Mouse (Mus musculus) spleen, postnatal 36 days (tissue): ENCODE data around the gene Hipk2.

Experiments used
- DNase-seq, 2 experiments: peaks; one replicate each; pipeline ENCODE4 v3.0.0; 2022; ENCODE audit warnings: low spot score in 2 of 2, mixed read lengths in 1 of 2

Hipk2 gene

DNA sequence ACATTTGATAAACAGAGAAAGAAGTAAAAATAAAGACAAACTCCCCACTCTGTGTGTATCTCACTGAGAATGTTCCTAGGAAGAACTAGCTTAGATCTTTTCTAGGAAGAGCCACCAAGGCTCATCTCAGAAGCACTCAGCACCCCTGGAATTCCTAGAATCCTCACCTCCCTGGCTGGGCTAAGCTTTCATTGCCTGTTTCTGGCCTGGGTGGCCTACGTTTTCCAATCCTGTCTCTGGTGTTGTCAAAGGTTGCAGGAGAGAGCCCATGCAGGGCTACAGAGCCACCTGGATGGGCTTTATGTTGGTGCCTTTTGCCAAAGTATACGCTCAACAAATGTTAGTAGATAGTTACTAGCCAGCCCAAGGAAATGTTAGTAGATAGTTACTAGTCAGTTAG is 120.0 kb downstream of the Hipk2 start:
- no peak for DNase-seq

DNA sequence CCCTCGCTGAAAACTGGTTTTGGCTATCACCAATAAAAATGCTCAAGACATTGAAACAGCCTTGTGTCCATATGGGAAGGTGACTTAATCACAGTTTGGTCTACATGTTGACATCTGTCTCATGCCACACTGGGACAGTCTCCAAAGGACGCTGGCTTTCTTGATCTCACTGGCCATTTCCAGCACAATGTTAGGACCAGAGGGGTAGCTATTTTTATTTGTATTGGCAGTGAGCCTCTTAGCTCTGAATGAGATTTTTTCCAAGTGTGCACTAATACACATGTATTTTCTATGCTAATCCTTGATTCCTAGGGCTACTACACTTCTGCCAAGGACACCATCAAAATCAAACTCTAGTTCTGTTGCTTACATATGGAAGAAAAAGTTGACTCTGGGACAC is 120.8 kb downstream of the Hipk2 start:
- DNase-seq, result no peak

DNA sequence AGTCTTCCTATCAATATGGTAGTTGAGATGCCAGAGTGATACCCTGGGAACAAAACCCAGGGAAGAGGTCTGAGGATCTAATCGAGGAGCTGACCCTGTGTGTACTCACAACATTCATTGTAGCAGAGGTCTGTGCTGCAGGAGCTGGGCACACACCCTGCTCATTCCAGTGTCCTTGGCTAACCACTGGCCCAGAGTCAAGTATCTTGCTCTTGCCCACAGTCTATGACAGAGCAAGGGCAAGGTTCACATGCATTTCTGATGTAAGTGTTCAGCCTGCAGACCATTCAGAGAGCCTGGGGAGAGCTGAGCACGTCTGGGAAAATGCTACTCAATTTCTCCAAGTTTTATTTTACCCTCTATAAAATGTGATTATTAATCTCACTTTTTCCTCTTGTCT is 122.2 kb downstream of the Hipk2 start:
- DNase-seq, result no peak

DNA sequence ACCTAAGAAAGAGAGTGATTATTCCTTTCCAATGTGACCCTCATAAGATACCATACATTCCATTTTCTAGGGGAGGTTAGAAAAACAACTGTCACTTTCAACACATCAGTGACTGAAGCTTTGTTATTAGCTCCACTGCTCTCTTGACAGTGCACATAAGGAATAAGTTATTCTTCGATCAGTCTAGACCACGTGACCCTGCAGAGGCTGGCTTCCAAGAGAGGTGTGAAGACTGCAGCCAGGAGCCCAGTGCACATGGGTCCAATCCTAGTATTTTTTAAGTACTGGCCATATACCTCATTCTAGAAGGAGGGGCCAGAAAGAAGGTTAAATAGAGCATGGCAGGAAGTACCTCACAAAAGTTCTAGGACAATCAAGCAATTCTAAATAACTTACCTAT is 122.9 kb downstream of the Hipk2 start:
- no peak for DNase-seq

DNA sequence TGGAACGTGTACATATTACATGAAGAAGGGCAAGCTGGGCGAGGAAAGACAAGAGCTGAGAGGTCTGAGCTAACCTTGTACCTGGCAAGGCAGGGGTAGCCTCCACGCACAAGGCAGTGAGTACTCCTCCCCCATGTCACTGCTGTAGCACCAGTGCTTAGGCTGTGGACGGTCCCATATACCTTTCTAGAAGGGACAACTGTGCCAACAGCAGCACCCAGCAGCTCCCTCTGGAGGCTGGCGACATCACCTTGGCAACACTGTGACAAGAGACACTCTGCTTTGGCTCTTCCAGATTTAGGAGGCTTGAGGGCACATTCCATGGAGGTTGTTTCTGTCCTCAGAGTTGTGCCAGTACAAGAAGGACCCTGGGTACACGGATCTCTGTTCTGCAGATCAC is 123.5 kb downstream of the Hipk2 start:
- DNase-seq, result no peak

DNA sequence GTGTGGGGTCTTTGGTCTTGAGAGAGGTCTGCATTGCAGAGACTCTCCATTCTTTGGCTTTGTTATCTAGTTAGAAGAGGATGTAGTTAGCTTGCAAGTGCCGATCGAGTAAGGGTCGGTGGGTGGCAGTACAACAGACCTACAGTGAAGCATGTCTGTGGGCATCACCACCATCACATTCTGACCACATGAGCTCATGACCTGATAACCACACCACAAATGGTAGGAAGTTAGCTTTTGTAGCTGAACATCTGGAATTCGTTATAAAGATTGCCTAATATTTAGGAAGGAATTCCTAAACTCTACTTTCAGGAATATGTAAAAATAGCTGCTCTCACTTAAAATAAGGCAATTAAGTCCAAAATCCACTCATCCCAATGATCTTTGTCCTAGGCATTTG is 127.9 kb downstream of the Hipk2 start:
- DNase-seq, result no peak

DNA sequence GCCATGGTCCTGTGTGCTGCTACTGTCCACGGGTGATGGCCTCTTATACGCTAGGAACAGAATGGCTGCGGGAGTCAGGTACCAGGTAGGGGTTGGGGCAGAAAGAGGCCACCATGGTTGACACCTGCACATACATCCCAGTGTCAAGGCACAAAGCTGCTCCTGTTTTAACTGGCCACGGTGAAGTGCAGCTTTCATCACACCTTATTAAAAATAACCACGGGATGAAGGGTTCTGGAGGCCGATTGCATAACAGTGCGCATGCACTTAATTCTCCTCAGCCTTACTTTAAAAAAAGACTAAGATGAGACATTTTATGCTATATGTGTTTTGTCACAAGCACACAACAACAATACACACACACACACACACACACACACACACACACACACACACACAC is 132.6 kb downstream of the Hipk2 start:
- DNase-seq, result no peak

DNA sequence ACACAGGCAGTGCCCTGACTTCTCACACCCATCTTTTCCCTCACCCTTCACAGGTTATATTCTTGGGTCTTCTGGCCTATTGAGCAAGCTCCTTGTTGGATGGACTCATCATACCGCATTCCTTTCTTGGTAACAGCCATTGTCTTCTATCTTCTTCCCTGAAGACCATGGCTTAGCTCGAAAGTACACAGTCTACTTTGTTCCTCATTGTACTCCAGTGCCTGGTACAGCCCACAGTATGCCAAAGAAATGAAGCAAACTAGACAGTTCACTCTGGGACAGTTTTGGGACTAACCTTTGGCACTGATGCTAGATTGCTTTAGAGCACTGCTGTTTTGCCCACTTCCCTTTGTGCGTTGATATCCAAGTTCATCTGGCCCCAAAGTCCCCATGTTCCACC is 133.5 kb downstream of the Hipk2 start:
- no peak for DNase-seq

DNA sequence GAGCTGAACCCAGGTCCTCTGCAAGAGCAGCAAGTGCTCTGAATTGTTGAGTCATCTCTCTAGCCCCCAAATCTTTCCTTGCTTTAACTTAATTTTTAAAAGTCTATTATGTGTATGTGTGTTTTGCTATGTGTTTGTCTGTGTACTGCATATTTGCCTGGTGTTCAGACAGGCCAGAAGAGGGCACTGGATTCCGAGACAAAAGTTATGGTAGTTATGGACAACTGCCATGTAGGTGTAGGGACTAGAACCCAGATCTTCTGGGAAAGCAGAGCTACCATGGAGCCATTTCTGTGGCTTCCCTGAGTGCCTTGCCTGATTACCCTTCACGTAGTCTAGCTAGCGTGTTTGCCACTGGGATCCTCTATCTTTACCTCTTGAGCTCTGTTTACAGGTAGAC is 134.9 kb downstream of the Hipk2 start:
- DNase-seq, result no peak

DNA sequence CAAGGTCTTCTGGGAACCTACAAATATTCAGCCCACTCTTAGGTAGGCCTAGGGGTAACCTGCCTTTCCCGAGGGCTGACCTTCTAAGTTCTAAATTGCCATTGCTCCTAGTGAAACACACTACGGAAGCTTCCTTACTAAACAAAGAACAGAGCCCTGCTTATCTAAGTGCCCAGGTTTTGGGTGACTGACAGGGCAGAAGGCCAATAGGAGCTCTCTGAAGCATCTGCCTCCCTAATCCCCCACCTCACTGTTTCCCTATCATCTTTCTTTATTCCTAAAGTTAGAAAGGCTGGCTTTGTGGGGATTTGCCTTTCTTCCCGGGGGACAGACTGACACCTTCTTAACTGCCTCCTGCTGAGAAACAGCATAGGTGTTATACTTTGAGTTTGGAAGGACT is 136.7 kb downstream of the Hipk2 start:
- no peak for DNase-seq

DNA sequence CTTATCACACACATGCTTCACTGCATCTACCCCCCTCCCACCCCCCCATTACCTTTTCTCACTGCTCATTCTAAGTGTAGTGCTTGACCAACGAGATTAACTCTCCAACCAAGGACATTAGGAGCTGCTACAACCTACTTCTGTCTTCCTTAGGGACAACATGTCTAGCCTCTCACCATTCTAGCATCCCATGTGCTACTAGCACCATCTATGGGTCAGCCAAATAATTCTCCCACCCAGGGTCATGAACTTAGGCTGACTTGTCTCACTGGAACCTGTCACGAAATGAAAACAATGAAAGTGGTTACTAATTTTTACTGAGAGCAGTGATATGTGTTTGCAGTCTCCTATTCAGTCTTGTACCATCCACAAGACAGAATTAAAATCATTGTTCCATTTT is 138.2 kb downstream of the Hipk2 start:
- peak; percentile 34 to 46 for DNase-seq

DNA sequence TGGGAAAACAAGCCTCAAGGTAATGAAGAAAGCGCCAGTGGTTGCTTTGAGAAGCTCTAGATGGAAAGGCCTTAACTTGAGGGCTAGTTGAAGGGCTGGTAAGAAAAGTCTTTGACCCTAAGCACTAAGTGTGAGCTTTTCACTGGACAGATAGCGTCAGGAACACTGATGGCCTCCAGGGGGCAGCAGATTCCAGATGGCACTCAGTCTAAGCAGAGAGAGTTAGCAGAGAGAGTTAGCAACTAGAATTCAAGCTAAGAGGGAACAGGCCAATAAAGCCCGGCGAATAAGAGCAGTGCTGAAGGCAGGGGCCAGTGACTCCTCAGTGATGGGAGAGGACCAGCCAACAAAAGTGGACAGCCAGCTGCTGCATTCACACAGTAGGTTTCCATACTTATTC is 139.7 kb downstream of the Hipk2 start:
- peak; percentile 65 to 74 for DNase-seq

DNA sequence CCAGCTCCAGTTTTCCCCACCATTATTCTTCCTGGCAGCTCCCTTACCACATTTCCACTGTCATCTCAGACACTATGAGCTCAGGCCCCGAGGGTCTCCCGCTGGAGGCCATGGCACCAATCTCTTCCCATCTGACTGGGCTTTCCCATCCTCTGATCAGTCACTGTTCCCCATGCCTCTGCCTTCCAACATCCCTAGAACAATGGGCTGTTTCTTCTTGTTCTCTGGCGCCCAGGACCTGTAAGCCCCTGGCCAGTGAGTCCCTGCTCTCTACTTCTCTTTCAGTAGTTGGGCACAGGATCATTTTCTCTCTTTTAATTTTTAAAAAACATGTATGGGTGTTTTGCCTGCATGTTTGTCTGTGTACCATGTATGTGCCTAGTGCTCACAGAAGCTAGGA is 143.3 kb downstream of the Hipk2 start:
- no peak for DNase-seq

DNA sequence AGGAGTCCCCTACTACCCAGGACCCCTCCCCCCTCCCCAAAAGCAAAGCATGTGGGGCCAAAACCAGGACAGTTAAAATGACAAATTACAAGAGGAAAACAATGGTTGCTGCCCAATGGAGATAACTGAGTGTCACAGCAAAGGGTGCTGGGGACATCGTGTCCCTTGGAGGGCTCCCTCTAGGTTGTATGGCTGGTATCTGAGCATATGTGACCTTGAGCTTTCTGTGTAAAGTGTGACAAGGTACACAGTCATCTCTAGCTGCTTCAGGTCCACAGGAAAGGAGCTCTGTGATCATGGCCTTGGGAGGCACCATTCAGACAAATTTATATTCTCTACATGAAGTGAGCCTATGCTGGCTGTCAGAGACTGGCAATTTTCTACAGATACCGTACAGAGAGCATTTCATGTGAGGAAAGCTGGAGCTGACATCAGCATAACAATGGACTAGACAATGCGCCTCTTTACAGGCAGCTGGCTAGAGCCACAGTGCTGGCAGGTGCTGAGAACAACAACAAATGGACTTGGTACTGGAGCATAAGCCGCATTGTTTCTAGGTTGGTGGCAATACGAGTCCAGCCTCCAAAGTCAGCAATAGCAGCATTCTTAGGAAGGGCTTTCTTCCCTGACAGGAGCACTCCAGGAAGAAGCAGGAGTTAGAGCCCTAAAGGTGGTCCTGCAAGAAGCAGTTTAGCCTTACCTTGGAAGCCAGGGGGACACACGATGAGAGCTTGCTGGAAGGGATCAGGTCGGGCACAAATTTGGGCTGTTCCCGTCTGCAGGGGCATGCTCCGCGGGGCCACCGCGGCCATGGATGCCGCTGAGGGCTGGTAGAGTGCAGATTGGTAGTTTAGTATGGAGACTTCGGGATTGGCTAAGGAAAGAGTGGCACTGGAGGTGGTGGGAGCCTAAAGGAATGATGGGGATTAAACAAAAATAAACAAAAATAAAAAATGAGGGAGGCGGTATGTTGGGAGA is 145.5 kb downstream of the Hipk2 start:
- no peak for DNase-seq

DNA sequence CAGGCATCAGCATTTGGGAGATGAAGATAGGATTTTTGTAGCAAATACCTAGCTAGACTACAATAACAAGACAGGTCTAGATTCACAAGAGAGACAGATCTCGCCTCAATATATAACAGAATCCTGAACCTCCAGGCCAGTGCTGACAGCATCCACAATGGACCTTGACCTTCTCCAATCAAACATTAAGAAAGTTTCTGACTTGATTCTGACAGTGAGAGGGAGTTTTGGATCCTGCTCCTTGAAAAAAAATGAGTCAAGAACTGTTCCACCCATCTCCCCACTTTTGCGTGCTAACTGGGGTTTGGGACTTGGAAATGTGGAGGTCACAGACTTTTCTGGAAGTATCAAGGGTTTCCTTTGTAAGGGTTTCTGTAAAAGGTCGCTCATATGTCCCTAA is 150.4 kb downstream of the Hipk2 start:
- no peak for DNase-seq

DNA sequence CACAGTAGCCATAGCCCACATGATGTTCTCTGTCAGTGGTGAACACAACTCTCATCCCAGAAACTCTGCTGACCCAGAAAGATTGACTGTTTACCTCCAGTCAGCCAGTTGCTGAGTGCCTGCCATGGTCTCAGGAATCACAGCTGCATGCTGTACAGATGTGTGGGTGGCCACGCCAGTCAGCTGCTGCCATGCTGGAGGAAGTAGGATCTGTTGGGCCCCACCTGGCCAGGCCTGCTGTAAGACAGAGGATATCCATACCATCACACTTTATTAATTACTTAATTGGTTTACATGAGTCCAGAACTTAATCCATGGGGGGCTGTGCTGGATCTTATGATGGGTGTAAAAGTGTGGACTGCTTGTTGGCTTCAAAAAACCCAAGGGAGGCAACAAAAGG is 154.6 kb downstream of the Hipk2 start:
- DNase-seq, result peak; percentile 46 to 61

DNA sequence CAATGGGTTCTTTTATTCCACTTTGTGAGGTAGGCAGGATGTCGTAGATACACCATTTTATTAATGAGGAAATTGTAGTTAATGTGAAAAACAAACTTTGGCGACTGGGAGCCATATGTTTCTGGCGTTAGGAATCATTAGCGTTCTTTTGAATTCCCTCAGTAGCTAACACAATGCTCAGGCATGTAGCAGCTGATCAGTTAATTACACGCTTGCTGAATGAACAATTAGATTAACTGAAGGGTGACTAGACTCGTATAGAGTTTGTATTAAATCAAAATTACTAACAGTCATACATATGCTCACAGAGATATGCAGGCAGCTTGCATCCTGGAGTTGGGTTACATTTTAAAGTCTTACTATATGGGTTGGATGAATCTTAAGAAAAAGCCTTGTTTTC is 156.7 kb downstream of the Hipk2 start:
- no peak for DNase-seq

DNA sequence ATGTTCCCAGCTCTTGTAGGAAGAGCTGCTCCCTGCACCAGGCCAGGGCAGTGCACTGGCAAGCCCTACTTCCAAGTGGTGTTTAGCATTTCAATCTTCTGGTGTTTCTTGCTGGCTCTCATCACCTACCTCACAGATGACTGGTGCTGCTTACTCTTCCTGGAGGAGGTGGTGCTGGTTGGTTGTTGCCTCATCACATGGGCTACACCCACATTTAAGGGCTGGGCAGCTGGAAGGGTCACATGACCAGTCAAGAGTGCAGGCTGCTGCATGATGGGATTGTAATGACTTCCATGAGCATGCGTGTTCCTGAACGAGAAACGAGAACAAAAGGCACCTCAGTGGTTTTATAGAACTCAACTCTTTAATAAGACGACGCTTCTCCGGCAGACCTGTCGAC is 157.3 kb downstream of the Hipk2 start:
- no peak for DNase-seq

DNA sequence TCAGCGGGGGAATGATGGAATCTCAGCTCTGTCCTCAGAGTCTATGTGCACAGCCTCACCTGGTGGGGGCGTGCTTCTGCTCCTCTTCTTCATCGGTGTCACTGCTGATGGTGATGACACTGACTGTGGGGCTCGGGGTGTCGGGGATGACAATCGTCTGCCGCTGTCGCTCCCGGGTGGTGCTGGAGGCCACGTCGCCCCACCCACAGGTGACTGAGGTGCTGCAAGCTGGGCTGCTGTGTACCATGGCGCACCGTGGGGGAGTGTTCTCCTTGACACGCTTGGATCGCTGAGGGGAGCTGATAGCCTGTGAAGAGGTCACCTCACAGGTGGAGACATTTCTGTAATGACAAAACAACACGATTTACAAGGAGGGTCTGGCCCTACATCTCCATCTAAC is 160.1 kb downstream of the Hipk2 start:
- DNase-seq, result no peak

DNA sequence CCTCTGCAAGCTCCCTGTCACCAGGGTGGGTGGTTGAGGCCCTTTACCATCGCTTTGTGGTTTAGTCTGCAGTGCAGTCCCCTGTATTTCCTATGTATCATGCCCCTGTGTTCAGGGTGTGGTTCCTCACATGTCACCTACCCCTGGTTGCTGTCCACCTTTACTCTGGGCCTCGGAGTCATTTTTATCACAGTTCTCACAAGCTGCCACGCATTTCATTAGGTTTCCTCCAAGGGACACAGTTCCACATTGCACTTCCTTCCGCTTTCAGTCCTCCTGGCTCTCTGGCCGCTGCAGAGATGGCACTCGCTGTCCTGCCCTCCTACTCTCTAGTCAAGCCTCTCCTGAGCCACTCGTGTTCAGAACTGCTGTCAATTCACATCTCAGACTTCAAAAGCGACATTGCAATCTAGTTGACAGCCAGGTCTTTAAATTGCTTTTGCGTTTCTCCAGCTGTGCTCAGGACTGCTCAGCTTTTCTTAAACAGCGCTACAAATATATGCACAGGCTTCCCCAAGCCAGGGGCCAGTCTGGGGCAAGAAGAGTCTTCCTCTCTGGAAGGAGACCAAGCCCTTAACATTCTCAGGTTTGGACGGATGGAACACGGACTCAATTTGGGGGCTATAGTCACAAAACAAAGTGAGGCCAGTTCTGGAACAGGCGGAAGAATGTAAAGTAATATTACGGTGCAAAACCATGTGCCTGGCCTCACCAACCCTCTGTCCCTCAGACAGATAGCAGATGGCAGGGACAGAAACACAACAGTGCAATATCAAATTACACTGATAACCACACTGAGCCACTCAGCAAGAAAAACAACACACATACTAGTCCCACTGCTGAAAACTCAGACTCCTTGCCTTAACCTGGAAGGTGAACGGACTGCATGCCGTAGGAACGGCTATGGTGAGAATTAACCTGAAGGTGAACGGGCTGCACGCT is 161.7 kb downstream of the Hipk2 start:
- peak; percentile 53 to 54 for DNase-seq

DNA sequence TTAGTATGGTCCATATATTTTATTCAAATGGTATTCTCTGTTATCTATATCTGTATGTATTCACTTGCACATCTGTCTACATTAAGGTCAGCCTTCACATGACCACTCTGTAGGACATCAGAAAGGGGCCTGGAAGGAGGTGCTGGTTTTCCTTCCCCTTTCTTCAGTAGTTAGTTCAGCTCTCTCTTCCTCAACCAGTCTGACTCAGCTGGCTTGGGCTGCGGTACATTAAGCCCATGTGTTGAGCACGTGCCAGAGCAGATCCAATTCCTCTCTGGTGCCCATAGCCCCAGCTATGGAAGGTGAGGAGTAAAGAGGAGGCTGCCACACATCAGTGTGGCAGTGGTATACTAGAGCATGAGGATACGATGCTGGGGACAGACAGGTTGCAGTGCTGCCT is 165.5 kb downstream of the Hipk2 start:
- DNase-seq, result peak; percentile 56 to 59

DNA sequence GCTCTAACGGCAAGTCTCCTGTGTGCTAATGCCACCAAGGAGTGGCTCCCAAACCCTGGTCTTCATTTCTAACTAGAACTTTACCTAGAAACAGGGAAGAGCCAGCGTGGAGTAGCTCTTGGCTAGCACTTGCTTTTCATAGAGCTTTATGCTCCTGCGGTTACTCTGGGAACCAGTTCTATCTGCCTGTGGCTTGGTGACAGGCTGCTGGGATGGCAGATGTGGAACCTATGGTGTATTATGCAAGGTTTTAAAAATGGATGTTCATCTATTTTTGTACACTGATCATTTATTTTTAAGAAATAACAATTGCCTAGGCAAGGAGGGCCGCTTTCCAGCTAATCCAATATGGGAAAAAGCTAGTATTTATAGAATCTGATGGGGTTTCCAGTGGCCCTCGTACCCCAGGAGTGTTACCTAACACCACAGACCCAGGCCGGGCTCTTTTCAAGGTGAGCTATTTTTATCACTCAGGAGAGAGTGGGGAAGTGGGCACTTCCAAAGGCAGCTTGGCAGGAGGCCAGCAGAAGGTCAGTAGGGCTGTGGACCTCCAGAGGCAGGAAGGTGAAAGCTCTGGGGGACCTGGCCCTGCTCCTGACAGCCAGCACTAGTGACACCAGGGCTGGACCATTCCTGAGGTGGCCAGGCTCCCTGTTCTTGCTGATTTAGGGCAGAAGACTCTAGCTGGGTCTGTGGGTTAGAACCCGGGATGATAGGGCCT is 171.5 kb downstream of the Hipk2 start:
- no peak for DNase-seq
